Mouse (Mus musculus) lung, adult 2 months (tissue): Measurements from ENCODE around the gene Ddit4.

Experiments used
- CTCF ChIP-seq: fragments of 200-500 bp; IDR thresholded peaks from 2 replicates; pipeline ENCODE4 v1.5.1; 2011; ENCODE audit warnings: mild to moderate bottlenecking, low read length, control low read depth; ENCODE audit not compliant: insufficient read depth
- POLR2A ChIP-seq: fragments of 200-500 bp; IDR thresholded peaks from 2 replicates; pipeline ENCODE4 v1.6.1; 2011; ENCODE audit warnings: low read depth, mild to moderate bottlenecking, control low read depth, low read length, borderline replicate concordance; ENCODE audit errors: extremely low read depth

DNA sequence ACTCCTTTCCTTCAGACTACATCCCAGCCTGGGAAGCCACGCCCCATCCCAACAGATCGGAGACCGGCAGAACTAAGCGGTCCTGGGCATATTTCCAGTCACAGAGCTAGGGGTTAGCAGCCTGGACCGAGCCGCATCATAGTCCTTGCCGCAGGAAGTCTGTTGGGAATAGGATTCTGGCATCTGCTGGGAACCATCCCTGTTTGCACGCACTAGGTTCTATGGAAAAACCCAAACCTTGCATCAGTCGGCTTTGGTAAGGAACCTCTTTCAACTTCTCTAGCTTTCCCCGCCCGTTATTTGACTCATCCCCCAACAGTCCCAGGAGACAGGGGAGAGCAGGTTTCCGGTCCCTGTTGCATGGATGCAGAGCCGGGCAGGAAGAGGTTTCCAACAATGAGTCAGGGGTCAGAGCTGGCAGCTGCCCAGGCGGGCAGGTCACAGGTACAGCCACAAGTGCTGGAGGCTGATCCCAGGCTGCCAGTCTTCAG lies 42.2 kb downstream of the Ddit4 start:
- TF ChIP-seq CTCF (no peak), POLR2A (no peak)
